Mouse (Mus musculus) activated CD4-positive, CD25-positive, alpha-beta regulatory T cell, adult 4 months (primary cell): ENCODE results near the gene Pla2g2e. TPM values are rescaled to one million over a fixed set of nuclear protein-coding genes. Genes with fewer than 3 reads are reported as not detected.
"Not testable (repeated sequence)": the region's sequence is repeated elsewhere in the genome, so short reads cannot be mapped to it uniquely, and the experiment has no call there.

Experiments used
- ATAC-seq: one replicate; pipeline ENCODE4 v1.8.0; 2017
- polyA plus RNA-seq, 2 experiments: library from polyadenylated mRNA; unstranded; fragments of 100-300 nt; shearing (Covaris generic); gene quantifications; one replicate each; pipeline ENCODE4 v1.2.1; 2017

Gene Pla2g2e
- polyA plus RNA-seq: not detected

GRCm38 (mm10) chr4:138877731-138878130 lies at the start of gene Pla2g2e:
Gene Pla2g2e (plus strand): TSS chr4:138877942.
- no peak for ATAC-seq

GRCm38 (mm10) chr4:138839806-138840205 lies 37.9 kb upstream of the Pla2g2e start:
- ATAC-seq: no peak

- ATAC-seq: no peak
These were observed 37.0 kb upstream of the Pla2g2e start for GRCm38 (mm10) chr4:138840726-138841125.

GRCm38 (mm10) chr4:138841386-138841785 lies 36.4 kb upstream of the Pla2g2e start:
- ATAC-seq: no peak

GRCm38 (mm10) chr4:138851463-138851862 lies 26.3 kb upstream of the Pla2g2e start:
- no peak for ATAC-seq

- ATAC-seq: no peak
These were observed 24.8 kb upstream of the Pla2g2e start for GRCm38 (mm10) chr4:138852961-138853360.

GRCm38 (mm10) chr4:138855092-138855632 lies 22.6 kb upstream of the Pla2g2e start:
- no peak for ATAC-seq

GRCm38 (mm10) chr4:138856491-138856890 lies 21.3 kb upstream of the Pla2g2e start:
- ATAC-seq: no peak

- ATAC-seq: no peak
These were observed 20.2 kb upstream of the Pla2g2e start for GRCm38 (mm10) chr4:138857576-138857975.

GRCm38 (mm10) chr4:138858446-138858845 lies 19.3 kb upstream of the Pla2g2e start:
- no peak for ATAC-seq

GRCm38 (mm10) chr4:138859245-138859644 lies 18.5 kb upstream of the Pla2g2e start:
- ATAC-seq: no peak

- no peak for ATAC-seq
These were observed 18.0 kb upstream of the Pla2g2e start for GRCm38 (mm10) chr4:138859728-138860127.

- ATAC-seq: no peak
These were observed 14.3 kb upstream of the Pla2g2e start, which contains the start of gene Pla2g5 for GRCm38 (mm10) chr4:138863344-138863998. Gene Pla2g5 (minus strand): TSS chr4:138863482.

GRCm38 (mm10) chr4:138865092-138865491 lies 12.7 kb upstream of the Pla2g2e start:
- ATAC-seq: no peak

GRCm38 (mm10) chr4:138865991-138866390 lies 11.8 kb upstream of the Pla2g2e start:
- no peak for ATAC-seq

GRCm38 (mm10) chr4:138866413-138866812 lies 11.3 kb upstream of the Pla2g2e start:
- no peak for ATAC-seq

GRCm38 (mm10) chr4:138868666-138869065 lies 9.1 kb upstream of the Pla2g2e start:
- ATAC-seq: no peak

- no peak for ATAC-seq
These were observed 3.9 kb upstream of the Pla2g2e start, which contains the start of gene Gm13030 for GRCm38 (mm10) chr4:138873864-138874263. Gene Gm13030 (minus strand): TSS chr4:138873964.

- ATAC-seq: not testable (repeated sequence)
These were observed 2.5 kb upstream of the Pla2g2e start for GRCm38 (mm10) chr4:138875275-138875674.

- ATAC-seq: no peak
These were observed 1.8 kb upstream of the Pla2g2e start for GRCm38 (mm10) chr4:138875986-138876385.

- no peak for ATAC-seq
These were observed 1.0 kb downstream of the Pla2g2e start for GRCm38 (mm10) chr4:138878783-138879182.

GRCm38 (mm10) chr4:138879808-138880207 lies 2.1 kb downstream of the Pla2g2e start:
- ATAC-seq: no peak

- no peak for ATAC-seq
These were observed 3.3 kb downstream of the Pla2g2e start for GRCm38 (mm10) chr4:138880811-138881584.

GRCm38 (mm10) chr4:138882179-138882578 lies 4.4 kb downstream of the Pla2g2e start:
- ATAC-seq: no peak
